Mouse (Mus musculus) neural tube, embryonic 11.5 days (tissue): ENCODE measurements around the gene Gan. TPM values are rescaled to one million over a fixed set of nuclear protein-coding genes. Genes with fewer than 3 reads are reported as not detected.

ENCODE experiments used
- ATAC-seq: fragments of 200-750 bp; cut with Nextera tagmentation; 2 replicates; pipeline ENCODE4 v1.8.0; 2017; ENCODE audit warnings: moderate number of reproducible peaks, mild to moderate bottlenecking, moderate TSS enrichment, moderate library complexity; ENCODE audit not compliant: insufficient read depth, low FRiP score, low TSS enrichment
- DNase-seq: peaks from one replicate; pipeline ENCODE4 v3.0.0-alpha.2; 2015; ENCODE audit warnings: low spot score
- H3K27ac ChIP-seq: fragments of 300-500 bp; sonication (generic); 2 replicates; pipeline ENCODE4 v1.5.1; 2014; ENCODE audit warnings: low read depth, mild to moderate bottlenecking, low read length
- H3K27me3 ChIP-seq: fragments of 300-500 bp; sonication (generic); 2 replicates; pipeline ENCODE4 v1.6.1; 2014; ENCODE audit warnings: mild to moderate bottlenecking, low read length, mixed read lengths; ENCODE audit not compliant: control insufficient read depth, insufficient read depth
- H3K36me3 ChIP-seq: fragments of 300-500 bp; sonication (generic); 2 replicates; pipeline ENCODE4 v1.6.1; 2014; ENCODE audit warnings: mild to moderate bottlenecking, low read length, moderate library complexity, mixed read lengths; ENCODE audit not compliant: control insufficient read depth, insufficient read depth
- H3K4me1 ChIP-seq: fragments of 300-500 bp; sonication (generic); 2 replicates; pipeline ENCODE4 v1.6.1; 2014; ENCODE audit warnings: low read length, mixed read lengths; ENCODE audit not compliant: control insufficient read depth, insufficient read depth
- H3K4me2 ChIP-seq: fragments of 300-500 bp; sonication (generic); 2 replicates; pipeline ENCODE4 v1.6.1; 2014; ENCODE audit warnings: low read depth, mild to moderate bottlenecking, moderate library complexity
- H3K4me3 ChIP-seq: fragments of 300-500 bp; sonication (generic); 2 replicates; pipeline ENCODE4 v1.5.1; 2014; ENCODE audit warnings: low read depth, low read length
- H3K9ac ChIP-seq: fragments of 300-500 bp; sonication (generic); 2 replicates; pipeline ENCODE4 v1.6.1; 2014; ENCODE audit warnings: mild to moderate bottlenecking, low read length
- H3K9me3 ChIP-seq: fragments of 300-500 bp; sonication (generic); 2 replicates; pipeline ENCODE4 v1.6.1; 2016; ENCODE audit warnings: low read length; ENCODE audit not compliant: control insufficient read depth
- WGBS: fragments of 180-500 bp; shearing (Covaris S2); extraction: QIAGEN DNeasy Blood & Tissue Kit; methylation state at CpG from one replicate; pipeline ENCODE4 v1.1.7; 2014; 5-methylcytosine and 5-hydroxymethylcytosine counted together
- polyA plus RNA-seq: library from polyadenylated mRNA; unstranded; fragments of >200 nt; fragmentation: Nextera tagmentation; extraction: Ambion mirVana; gene quantifications from 2 replicates; pipeline ENCODE4 v1.2.1, GENCODE M21; 2014

Gan gene
- polyA plus RNA-seq, 1 experiment from 2014 or later, result 2.3 TPM

DNA sequence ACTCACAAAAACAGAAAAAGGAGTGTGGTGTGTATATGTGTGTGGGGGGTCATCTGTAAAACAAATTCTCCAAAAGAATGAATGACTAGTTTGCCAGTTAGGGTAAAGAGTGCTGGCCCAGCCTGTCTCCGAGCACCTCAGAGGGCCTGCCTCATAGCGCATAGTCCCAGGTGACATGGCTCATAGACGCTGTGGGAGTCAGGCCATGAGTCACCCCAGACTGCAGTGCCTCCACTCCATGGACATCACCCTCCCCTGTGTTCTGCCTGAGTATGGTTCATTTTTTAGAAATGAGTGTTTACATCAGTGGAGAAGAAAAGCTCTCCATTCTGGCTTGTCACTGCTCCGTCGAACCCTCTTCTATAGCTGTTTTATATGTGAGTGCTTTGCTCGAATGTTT lies 20.7 kb downstream of the Gan start:
- ATAC-seq (no peak), DNase-seq (no peak)
- Histone ChIP-seq H3K27me3 (no peaks in the 10 kb centered on the region), H3K9ac (no peak overlapping the region), H3K4me3 (no peak overlapping the region), H3K27ac (no peak overlapping the region), H3K9me3 (no peaks in the 10 kb centered on the region), H3K4me1 (no peaks in the 10 kb centered on the region), H3K36me3 (peaks cover 2% of the 10 kb centered on the region; the same call in 1 of the 2 replicates), H3K4me2 (no peak overlapping the region)
- WGBS, result 89% methylated on average over 6 of the region's 6 CpGs

DNA sequence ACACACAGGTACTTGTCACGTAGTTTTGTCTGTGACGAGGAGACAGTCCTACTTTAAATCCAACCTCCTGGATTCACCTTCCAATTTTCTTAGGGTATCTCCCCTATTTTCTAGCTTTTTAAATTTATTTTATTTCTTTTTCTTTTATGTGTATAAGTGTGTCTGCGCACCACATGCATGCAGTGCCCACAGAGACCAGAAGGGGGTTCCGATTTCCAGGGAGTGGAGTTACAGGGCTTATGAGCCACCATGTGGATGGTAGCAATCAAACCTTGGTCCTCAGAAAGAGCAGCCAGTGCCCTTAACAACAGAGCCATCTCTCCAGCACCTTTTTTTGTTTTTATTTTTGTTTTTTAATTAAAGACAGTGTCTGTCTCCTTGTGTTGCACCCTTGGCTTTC lies 24.8 kb downstream of the Gan start:
- Histone ChIP-seq H3K9ac (no peak overlapping the region), H3K4me1 (no peaks in the 10 kb centered on the region), H3K36me3 (no peaks in the 10 kb centered on the region), H3K4me3 (no peak overlapping the region), H3K9me3 (no peaks in the 10 kb centered on the region), H3K27me3 (no peaks in the 10 kb centered on the region), H3K4me2 (no peak overlapping the region), H3K27ac (no peak overlapping the region)
- ATAC-seq, result no peak
- DNase-seq, result no peak
- 97% methylated on average over 4 of the region's 4 CpGs for whole genome bisulfite sequencing

DNA sequence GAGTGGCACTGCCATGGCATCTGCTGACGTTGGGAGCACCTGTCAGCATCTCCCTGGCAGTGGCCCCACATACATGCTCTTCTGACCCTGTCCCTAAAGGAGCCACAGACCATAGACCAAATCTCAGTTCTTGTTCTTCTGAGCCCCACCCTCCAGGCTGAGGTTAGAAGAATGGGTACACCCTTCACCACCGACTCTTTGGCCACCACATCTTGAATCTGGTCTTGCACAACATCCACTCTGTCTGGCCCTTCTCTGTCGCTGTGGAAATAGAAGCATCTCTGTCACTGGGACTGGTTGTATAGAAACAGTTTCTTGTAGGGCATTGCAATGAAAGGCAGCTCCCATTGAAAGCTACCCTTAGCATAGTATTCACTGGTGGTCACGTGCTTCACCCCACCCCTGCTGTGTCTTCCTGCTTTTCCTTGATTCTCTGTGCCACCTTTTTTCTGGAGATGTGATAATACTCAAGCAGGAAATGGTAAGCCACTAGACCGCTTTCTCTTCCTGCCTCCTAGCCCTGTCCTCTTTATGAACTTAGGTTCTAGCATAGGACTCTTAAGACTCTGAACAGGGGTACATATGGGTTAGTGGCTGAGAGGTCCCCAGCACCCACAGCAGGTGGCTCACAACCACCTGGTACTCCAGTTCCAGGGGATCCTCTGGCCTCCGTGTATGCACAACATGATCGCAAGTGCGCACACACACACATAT lies 25.9 kb downstream of the Gan start:
- no peaks in the 10 kb centered on the region for H3K36me3 ChIP-seq
- H3K9ac ChIP-seq, result no peak overlapping the region
- no peak for ATAC-seq
- no peaks in the 10 kb centered on the region for H3K27me3 ChIP-seq
- no peak for DNase-seq
- H3K4me2 ChIP-seq, result no peak overlapping the region
- 92% methylated on average over 8 of the region's 8 CpGs for WGBS
- H3K27ac ChIP-seq, result no peak overlapping the region
- H3K4me3 ChIP-seq, result no peak overlapping the region
- H3K4me1 ChIP-seq, result no peaks in the 10 kb centered on the region
- H3K9me3 ChIP-seq, result no peaks in the 10 kb centered on the region

DNA sequence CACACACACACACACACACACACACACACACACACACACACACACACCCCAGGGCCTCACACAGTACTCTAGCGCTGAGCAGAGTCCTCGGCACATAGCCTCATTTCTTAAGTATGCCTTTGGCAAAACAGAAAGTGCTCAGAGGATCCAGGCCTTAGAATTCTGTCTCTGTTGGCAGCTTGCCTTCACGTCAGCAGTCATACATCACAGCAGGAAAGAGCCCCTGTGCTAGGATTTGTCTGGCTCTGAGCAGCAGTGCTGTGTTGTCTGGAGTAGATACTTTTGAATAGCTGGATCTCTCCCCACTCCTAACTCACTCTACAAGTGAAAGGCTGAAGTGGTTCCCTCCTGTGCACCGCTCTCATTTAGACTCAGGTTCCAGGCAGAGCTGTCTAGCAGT lies 36.4 kb downstream of the Gan start:
- no peak overlapping the region for H3K4me2 ChIP-seq
- H3K9ac ChIP-seq, result no peak overlapping the region
- no peaks in the 10 kb centered on the region for H3K9me3 ChIP-seq
- 90% methylated on average over 4 of the region's 4 CpGs for WGBS
- no peak for ATAC-seq
- no peak overlapping the region for H3K4me3 ChIP-seq
- H3K27me3 ChIP-seq, result no peaks in the 10 kb centered on the region
- no peak for DNase-seq
- H3K27ac ChIP-seq, result no peak overlapping the region
- H3K36me3 ChIP-seq, result peaks cover 5% of the 10 kb centered on the region
- no peaks in the 10 kb centered on the region for H3K4me1 ChIP-seq

DNA sequence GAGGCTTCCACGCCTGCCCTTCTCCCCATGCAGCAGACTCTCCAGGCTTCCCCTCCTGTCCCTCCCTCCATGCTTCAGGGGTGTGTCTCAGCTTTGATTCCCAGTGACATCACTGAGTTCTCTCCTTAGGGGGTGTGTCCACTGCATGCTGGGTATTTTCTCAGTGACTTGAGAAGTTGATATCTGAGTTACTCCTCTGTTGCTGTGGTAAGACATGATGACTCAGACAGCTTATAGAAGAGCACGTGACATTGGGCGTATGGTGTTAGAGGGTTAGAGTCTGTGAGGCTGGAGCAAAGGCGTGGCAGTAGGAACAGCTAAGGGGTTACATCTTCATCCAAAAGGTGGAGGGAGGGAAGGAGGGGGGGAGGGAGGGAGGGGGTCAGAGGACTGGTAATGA lies 38.7 kb downstream of the Gan start:
- DNase-seq (no peak), ATAC-seq (no peak)
- H3K9me3 ChIP-seq, result no peaks in the 10 kb centered on the region
- no peak overlapping the region for H3K27ac ChIP-seq
- H3K4me3 ChIP-seq, result no peak overlapping the region
- H3K4me2 ChIP-seq, result no peak overlapping the region
- WGBS, result 91% methylated on average over 4 of the region's 4 CpGs
- no peaks in the 10 kb centered on the region for H3K4me1 ChIP-seq
- H3K9ac ChIP-seq, result no peak overlapping the region
- no peaks in the 10 kb centered on the region for H3K27me3 ChIP-seq
- H3K36me3 ChIP-seq, result peaks cover 3% of the 10 kb centered on the region; the same call in 1 of the 2 replicates

DNA sequence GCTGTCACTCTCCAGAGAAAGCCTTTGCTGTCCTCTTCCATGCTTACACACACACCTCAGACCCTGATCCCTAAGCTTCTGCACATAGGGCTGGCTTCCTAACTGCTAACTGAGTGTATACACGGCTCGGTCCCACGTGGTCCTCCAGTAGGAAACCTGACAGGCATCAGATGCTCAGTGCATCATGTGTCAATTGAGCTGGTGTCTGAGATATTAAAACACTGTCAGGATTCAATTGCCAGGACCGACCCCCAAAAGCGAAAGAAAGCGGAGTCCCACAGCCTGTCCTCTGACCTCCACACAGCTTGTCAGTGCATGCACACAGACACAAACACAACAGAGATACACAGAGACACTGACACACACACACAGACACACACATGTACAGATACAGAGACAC lies 39.6 kb downstream of the Gan start:
- Histone ChIP-seq H3K27ac (no peak overlapping the region), H3K4me2 (no peak overlapping the region), H3K9me3 (no peaks in the 10 kb centered on the region), H3K4me1 (no peaks in the 10 kb centered on the region), H3K36me3 (peaks cover 3% of the 10 kb centered on the region), H3K9ac (no peak overlapping the region), H3K4me3 (no peak overlapping the region), H3K27me3 (no peaks in the 10 kb centered on the region)
- 87% methylated on average over 6 of the region's 6 CpGs for WGBS
- ATAC-seq, result no peak
- no peak for DNase-seq

DNA sequence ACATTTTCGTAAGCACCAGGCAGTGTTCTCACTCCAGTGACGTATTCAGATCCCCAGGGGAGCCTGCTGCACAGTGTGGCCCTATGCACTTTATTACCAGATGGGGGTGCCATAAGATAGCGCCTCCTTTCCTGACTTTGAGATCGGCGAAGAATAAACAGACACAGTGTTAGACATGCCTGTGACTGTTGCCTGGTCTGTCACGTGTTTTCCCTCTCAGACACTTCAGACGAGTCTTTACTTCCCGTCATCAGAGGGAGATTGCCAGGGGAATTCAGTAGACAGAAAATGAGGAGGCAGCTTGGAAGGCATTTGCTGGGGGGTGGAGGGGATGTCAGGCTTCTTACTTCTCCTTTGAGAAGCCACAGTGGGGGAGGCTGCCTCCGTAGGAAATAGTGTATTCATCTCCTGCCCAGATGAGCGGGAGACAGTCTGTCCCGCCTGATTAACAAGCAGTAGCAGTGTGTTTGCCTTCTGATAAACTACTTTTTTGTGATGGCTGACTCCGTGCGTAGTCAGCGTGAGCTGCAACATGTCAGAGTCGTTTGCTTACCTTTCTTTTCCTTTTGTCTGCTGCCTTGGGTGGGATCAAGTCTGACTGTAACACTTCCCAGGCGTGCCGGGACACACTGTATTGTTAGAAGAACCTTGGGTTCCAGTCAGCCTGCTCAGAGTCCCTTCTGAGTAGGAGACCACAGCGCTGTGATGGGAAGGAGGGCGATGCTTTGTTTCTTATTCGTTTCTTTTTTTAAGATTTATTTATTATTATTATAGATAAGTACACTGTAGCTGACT lies 40.4 kb downstream of the Gan start:
- 60% methylated on average over 20 of the region's 20 CpGs for WGBS
- DNase-seq (peak; percentile 32), ATAC-seq (no peak)
- Histone ChIP-seq H3K4me2 (0 out of 2 replicates have a peak overlapping the region, but pooled peaks have one; percentile 9), H3K4me1 (no peaks in the 10 kb centered on the region), H3K27me3 (no peaks in the 10 kb centered on the region), H3K9ac (peak overlapping the region; percentile 22; the same call in 1 of the 2 replicates), H3K4me3 (no peak overlapping the region), H3K36me3 (peaks cover 3% of the 10 kb centered on the region; the same call in 1 of the 2 replicates), H3K27ac (no peak overlapping the region), H3K9me3 (no peaks in the 10 kb centered on the region)

DNA sequence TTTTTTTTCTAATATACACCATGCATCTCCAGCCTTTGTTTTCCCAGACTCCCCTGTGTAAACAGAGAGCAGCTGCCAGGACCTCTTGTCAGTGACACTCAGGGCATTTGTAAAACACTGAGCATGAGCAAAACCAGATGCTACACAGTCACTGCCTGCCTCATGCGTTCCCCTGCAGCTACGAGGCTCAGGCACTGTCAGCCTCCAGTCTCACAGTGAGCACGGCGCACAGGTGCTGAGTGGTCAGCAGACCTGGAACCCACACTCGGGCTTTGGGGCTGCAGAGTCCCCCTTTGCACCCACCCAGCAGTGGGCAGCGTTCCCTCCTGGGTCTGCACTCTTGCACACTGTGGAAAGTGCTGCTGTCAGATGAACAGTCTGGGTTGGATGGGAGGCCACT lies 41.7 kb downstream of the Gan start:
- no peak for DNase-seq

DNA sequence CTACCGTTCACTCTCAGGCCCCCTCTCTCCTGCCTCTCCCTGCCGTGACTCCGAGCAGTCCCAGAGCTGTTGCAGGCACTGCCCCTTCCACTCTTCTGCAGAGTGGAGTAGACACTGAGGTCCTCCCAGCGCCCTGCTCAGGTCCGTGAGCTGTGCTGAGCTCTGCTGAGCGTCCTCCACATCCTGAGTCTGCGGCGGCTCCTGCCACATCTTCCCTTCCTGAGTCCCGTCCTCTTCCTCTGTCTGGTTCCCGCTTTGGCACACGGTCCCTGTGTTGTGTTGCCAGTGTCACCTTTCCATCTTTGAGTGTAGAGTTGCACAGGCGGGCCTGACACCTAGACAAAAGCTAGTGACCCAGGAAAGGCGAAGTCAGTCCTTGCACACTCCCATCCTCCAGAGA lies 42.4 kb downstream of the Gan start:
- Histone ChIP-seq H3K36me3 (peaks cover 5% of the 10 kb centered on the region), H3K4me1 (no peaks in the 10 kb centered on the region), H3K9ac (no peak overlapping the region), H3K27me3 (no peaks in the 10 kb centered on the region), H3K4me3 (no peak overlapping the region), H3K27ac (no peak overlapping the region), H3K9me3 (no peaks in the 10 kb centered on the region), H3K4me2 (no peak overlapping the region)
- ATAC-seq, result no peak
- 75% methylated on average over 13 of the region's 13 CpGs for WGBS
- DNase-seq, result no peak

More for the DNA sequence above, 41.7 kb downstream of the Gan start:
- Histone ChIP-seq H3K36me3 (peaks cover 5% of the 10 kb centered on the region), H3K4me1 (no peaks in the 10 kb centered on the region), H3K27me3 (no peaks in the 10 kb centered on the region), H3K27ac (no peak overlapping the region), H3K9me3 (no peaks in the 10 kb centered on the region), H3K4me2 (no peak overlapping the region), H3K4me3 (no peak overlapping the region), H3K9ac (no peak overlapping the region)
- no peak for ATAC-seq
- 72% methylated on average over 6 of the region's 6 CpGs for whole genome bisulfite sequencing
